Mouse (Mus musculus) heart, embryonic 12.5 days (tissue): Measurements from ENCODE around the gene Dbt. TPM values are rescaled to one million over a fixed set of nuclear protein-coding genes. Genes with fewer than 3 reads are reported as not detected.

Experiments
- ATAC-seq: fragments of 200-750 bp; cut with Nextera tagmentation; 2 replicates; pipeline ENCODE4 v1.8.0; 2017; ENCODE audit warnings: moderate TSS enrichment, moderate library complexity; ENCODE audit not compliant: insufficient number of reproducible peaks, low FRiP score
- H3K27ac ChIP-seq: fragments of 300-500 bp; sonication (generic); 2 replicates; pipeline ENCODE4 v1.5.1; 2016; ENCODE audit warnings: mild to moderate bottlenecking, moderate library complexity; ENCODE audit not compliant: poor library complexity, severe bottlenecking
- H3K27me3 ChIP-seq: fragments of 300-500 bp; sonication (generic); replicated peaks from 2 replicates; pipeline ENCODE4 v1.6.1; 2016; ENCODE audit warnings: mild to moderate bottlenecking, moderate library complexity
- H3K36me3 ChIP-seq: fragments of 300-500 bp; sonication (generic); 2 replicates; pipeline ENCODE4 v1.6.1; 2016; ENCODE audit warnings: mild to moderate bottlenecking, moderate library complexity
- H3K4me1 ChIP-seq: fragments of 300-500 bp; sonication (generic); replicated peaks from 2 replicates; pipeline ENCODE4 v1.6.1; 2016; ENCODE audit warnings: mild to moderate bottlenecking
- H3K4me2 ChIP-seq: fragments of 300-500 bp; sonication (generic); 2 replicates; pipeline ENCODE4 v1.6.1; 2016; ENCODE audit warnings: mild to moderate bottlenecking, moderate library complexity
- H3K4me3 ChIP-seq: fragments of 300-500 bp; sonication (generic); 2 replicates; pipeline ENCODE4 v1.5.1; 2016; ENCODE audit warnings: mild to moderate bottlenecking
- H3K9ac ChIP-seq: fragments of 300-500 bp; sonication (generic); 2 replicates; pipeline ENCODE4 v1.6.1; 2016; ENCODE audit warnings: mild to moderate bottlenecking, moderate library complexity
- H3K9me3 ChIP-seq: fragments of 300-500 bp; sonication (generic); replicated peaks from 2 replicates; pipeline ENCODE4 v1.6.1; 2016; ENCODE audit warnings: mild to moderate bottlenecking, moderate library complexity
- WGBS: fragments of 180-500 bp; shearing (Covaris S2); methylation state at CpG from one replicate; pipeline ENCODE4 v1.1.7; 2016; 5-methylcytosine and 5-hydroxymethylcytosine counted together
- polyA plus RNA-seq: library from polyadenylated mRNA; unstranded; fragments of >200 nt; fragmentation: Nextera tagmentation; extraction: Ambion mirVana; gene quantifications from 2 replicates; pipeline ENCODE4 v1.2.1, GENCODE M21; 2016

Gene Dbt
- polyA plus RNA-seq, 1 experiment from 2014 or later, result 26.6 TPM

- Histone ChIP-seq H3K9me3 (no peaks in the 10 kb centered on the region), H3K27me3 (no peaks in the 10 kb centered on the region), H3K9ac (no peak overlapping the region), H3K4me1 (no peaks in the 10 kb centered on the region), H3K4me2 (no peak overlapping the region), H3K36me3 (peaks cover 85% of the 10 kb centered on the region), H3K27ac (no peak overlapping the region), H3K4me3 (no peak overlapping the region)
- WGBS, result 86% methylated on average over 1 of the region's 1 CpGs
- ATAC-seq, result no peak
Measured at GRCm38 (mm10) chr3:116491923-116492454, 20.9 kb upstream of the Dbt start.

GRCm38 (mm10) chr3:116493658-116494057, 19.2 kb upstream of the Dbt start:
- no peak for ATAC-seq
- 64% methylated on average over 5 of the region's 5 CpGs for WGBS
- Histone ChIP-seq H3K9ac (no peak overlapping the region), H3K27ac (no peak overlapping the region), H3K9me3 (no peaks in the 10 kb centered on the region), H3K36me3 (peaks cover 86% of the 10 kb centered on the region), H3K27me3 (no peaks in the 10 kb centered on the region), H3K4me2 (no peak overlapping the region), H3K4me3 (no peak overlapping the region), H3K4me1 (no peaks in the 10 kb centered on the region)

- H3K4me1 ChIP-seq, result no peaks in the 10 kb centered on the region
- H3K9ac ChIP-seq, result no peak overlapping the region
- H3K36me3 ChIP-seq, result peaks cover 83% of the 10 kb centered on the region
- H3K27ac ChIP-seq, result no peak overlapping the region
- no peak for ATAC-seq
- no peaks in the 10 kb centered on the region for H3K9me3 ChIP-seq
- no peak overlapping the region for H3K4me3 ChIP-seq
- 79% methylated on average over 1 of the region's 1 CpGs for WGBS
- H3K27me3 ChIP-seq, result no peaks in the 10 kb centered on the region
- H3K4me2 ChIP-seq, result no peak overlapping the region
Measured at GRCm38 (mm10) chr3:116495671-116496070, 17.2 kb upstream of the Dbt start.

- WGBS, result under 1% methylated on average over 44 of the region's 44 CpGs
- peak within 1 kb of the TSS; percentile 94 for H3K9ac ChIP-seq
- peak; percentile 95 for ATAC-seq
- H3K27me3 ChIP-seq, result no peaks in the 10 kb centered on the region
- H3K36me3 ChIP-seq, result peaks cover 29% of the 10 kb centered on the region
- H3K27ac ChIP-seq, result peak within 1 kb of the TSS; percentile 73
- H3K9me3 ChIP-seq, result no peaks in the 10 kb centered on the region
- peak within 1 kb of the TSS; percentile 95 for H3K4me3 ChIP-seq
- peaks cover 14% of the 10 kb centered on the region for H3K4me1 ChIP-seq
- peak within 1 kb of the TSS; percentile 83 for H3K4me2 ChIP-seq
Measured at GRCm38 (mm10) chr3:116507772-116508351, 5.0 kb upstream of the Dbt start, which contains the start of gene Rtca. Rtca (minus strand) TSS chr3:116508208.

GRCm38 (mm10) chr3:116512151-116512903, 543 bp upstream of the Dbt start:
- WGBS, result 41% methylated on average over 12 of the region's 12 CpGs

GRCm38 (mm10) chr3:116520141-116520761, 7.4 kb downstream of the Dbt start:
- 75% methylated on average over 12 of the region's 12 CpGs for WGBS

More at GRCm38 (mm10) chr3:116512151-116512903, 543 bp upstream of the Dbt start:
- no peak overlapping the region for H3K27ac ChIP-seq
- no peak overlapping the region for H3K9ac ChIP-seq
- no peaks in the 10 kb centered on the region for H3K9me3 ChIP-seq
- peak overlapping the region; percentile 73 for H3K4me2 ChIP-seq
- H3K4me3 ChIP-seq, result peak overlapping the region; percentile 53
- ATAC-seq, result no peak
- H3K36me3 ChIP-seq, result no peaks in the 10 kb centered on the region
- H3K4me1 ChIP-seq, result peaks cover 11% of the 10 kb centered on the region
- H3K27me3 ChIP-seq, result no peaks in the 10 kb centered on the region

GRCm38 (mm10) chr3:116529741-116530140, 16.9 kb downstream of the Dbt start:
- H3K4me1 ChIP-seq, result peaks cover 17% of the 10 kb centered on the region
- 0 out of 2 replicates have a peak, but pooled peaks have one; percentile 48 for ATAC-seq
- no peak overlapping the region for H3K4me3 ChIP-seq
- no peak overlapping the region for H3K9ac ChIP-seq
- peaks cover 19% of the 10 kb centered on the region for H3K36me3 ChIP-seq
- peaks cover 3% of the 10 kb centered on the region; the same call in 1 of the 2 replicates for H3K27me3 ChIP-seq
- no peak overlapping the region for H3K4me2 ChIP-seq
- 38% methylated on average over 4 of the region's 5 CpGs for WGBS
- H3K9me3 ChIP-seq, result no peaks in the 10 kb centered on the region
- H3K27ac ChIP-seq, result peak overlapping the region; percentile 58

More at GRCm38 (mm10) chr3:116520141-116520761, 7.4 kb downstream of the Dbt start:
- Histone ChIP-seq H3K9ac (no peak overlapping the region), H3K4me3 (no peak overlapping the region), H3K27me3 (no peaks in the 10 kb centered on the region), H3K4me1 (peaks cover 13% of the 10 kb centered on the region; the same call in 1 of the 2 replicates), H3K9me3 (no peaks in the 10 kb centered on the region), H3K36me3 (peaks cover 14% of the 10 kb centered on the region), H3K4me2 (no peak overlapping the region), H3K27ac (no peak overlapping the region)
- no peak for ATAC-seq

GRCm38 (mm10) chr3:116530826-116531225, 18.0 kb downstream of the Dbt start:
- ATAC-seq, result no peak
- Histone ChIP-seq H3K36me3 (peaks cover 28% of the 10 kb centered on the region), H3K27ac (no peak overlapping the region), H3K4me1 (peaks cover 23% of the 10 kb centered on the region), H3K4me3 (no peak overlapping the region), H3K9me3 (no peaks in the 10 kb centered on the region), H3K9ac (no peak overlapping the region), H3K4me2 (no peak overlapping the region), H3K27me3 (peaks cover 3% of the 10 kb centered on the region; the same call in 1 of the 2 replicates)
- WGBS, result 74% methylated on average over 4 of the region's 4 CpGs

- peak overlapping the region; percentile 10 for H3K4me3 ChIP-seq
- H3K36me3 ChIP-seq, result peaks cover 56% of the 10 kb centered on the region
- 17% methylated on average over 16 of the region's 16 CpGs for WGBS
- peak overlapping the region; percentile 86 for H3K27ac ChIP-seq
- peak; percentile 88 for ATAC-seq
- H3K9ac ChIP-seq, result no peak overlapping the region
- H3K4me1 ChIP-seq, result peaks cover 23% of the 10 kb centered on the region
- peak overlapping the region; percentile 56 for H3K4me2 ChIP-seq
- no peaks in the 10 kb centered on the region for H3K9me3 ChIP-seq
- H3K27me3 ChIP-seq, result peaks cover 16% of the 10 kb centered on the region
Measured at GRCm38 (mm10) chr3:116536428-116537199, 23.7 kb downstream of the Dbt start.

GRCm38 (mm10) chr3:116537200-116537573, 24.3 kb downstream of the Dbt start:
- Histone ChIP-seq H3K9ac (peak overlapping the region; percentile 46; the same call in 1 of the 2 replicates), H3K4me1 (peaks cover 27% of the 10 kb centered on the region), H3K4me2 (peak overlapping the region; percentile 56), H3K27me3 (peaks cover 16% of the 10 kb centered on the region), H3K36me3 (peaks cover 61% of the 10 kb centered on the region), H3K9me3 (no peaks in the 10 kb centered on the region), H3K27ac (peak overlapping the region; percentile 86), H3K4me3 (0 out of 2 replicates have a peak overlapping the region, but pooled peaks have one; percentile 10)
- 49% methylated on average over 6 of the region's 6 CpGs for WGBS
- no peak for ATAC-seq
